Mouse (Mus musculus) right cerebral cortex, postnatal 14 days (tissue): Measurements from ENCODE around the gene Sema5b.

Experiments
- DNase-seq: peaks from one replicate; pipeline ENCODE4 v3.0.0; 2022

Gene Sema5b

GRCm38 (mm10) chr16:35596661-35597350, 55.9 kb downstream of the Sema5b start:
- DNase-seq: peak; percentile 37

GRCm38 (mm10) chr16:35597991-35598390, 57.0 kb downstream of the Sema5b start:
- no peak for DNase-seq

GRCm38 (mm10) chr16:35598802-35599201, 57.9 kb downstream of the Sema5b start:
- DNase-seq: no peak

GRCm38 (mm10) chr16:35600282-35600681, 59.3 kb downstream of the Sema5b start:
- DNase-seq: no peak

- DNase-seq: no peak
These were observed 60.5 kb downstream of the Sema5b start for GRCm38 (mm10) chr16:35601426-35601825.

- peak; percentile 49 for DNase-seq
These were observed 61.6 kb downstream of the Sema5b start for GRCm38 (mm10) chr16:35602529-35602928.

GRCm38 (mm10) chr16:35603729-35604522, 63.0 kb downstream of the Sema5b start:
- DNase-seq: peak; percentile 42

GRCm38 (mm10) chr16:35607250-35607649, 66.3 kb downstream of the Sema5b start:
- no peak for DNase-seq

GRCm38 (mm10) chr16:35608244-35608643, 67.3 kb downstream of the Sema5b start:
- no peak for DNase-seq

GRCm38 (mm10) chr16:35609561-35609960, 68.6 kb downstream of the Sema5b start:
- DNase-seq: no peak

- DNase-seq: peak; percentile 37
These were observed 73.2 kb downstream of the Sema5b start for GRCm38 (mm10) chr16:35613851-35614804.

GRCm38 (mm10) chr16:35617732-35618131, 76.8 kb downstream of the Sema5b start:
- DNase-seq: no peak

- DNase-seq: no peak
These were observed 82.1 kb downstream of the Sema5b start for GRCm38 (mm10) chr16:35623026-35623425.

- DNase-seq: no peak
These were observed 83.0 kb downstream of the Sema5b start for GRCm38 (mm10) chr16:35623986-35624385.

- DNase-seq: no peak
These were observed 83.9 kb downstream of the Sema5b start for GRCm38 (mm10) chr16:35624877-35625276.

- DNase-seq: no peak
These were observed 84.5 kb downstream of the Sema5b start for GRCm38 (mm10) chr16:35625286-35626020.

- peak; percentile 81 for DNase-seq
These were observed 87.2 kb downstream of the Sema5b start for GRCm38 (mm10) chr16:35627992-35628607.

GRCm38 (mm10) chr16:35630470-35631183, 89.7 kb downstream of the Sema5b start:
- DNase-seq: no peak

- no peak for DNase-seq
These were observed 92.1 kb downstream of the Sema5b start for GRCm38 (mm10) chr16:35633058-35633457.

GRCm38 (mm10) chr16:35634971-35635370, 94.0 kb downstream of the Sema5b start:
- DNase-seq: no peak

- DNase-seq: no peak
These were observed 98.6 kb downstream of the Sema5b start for GRCm38 (mm10) chr16:35639505-35639904.
